Mouse (Mus musculus) forebrain, embryonic 11.5 days (tissue): ENCODE data around the gene St8sia6. TPM values are rescaled to one million over a fixed set of nuclear protein-coding genes. Genes with fewer than 3 reads are reported as not detected.

Experiments
- ATAC-seq: fragments of 200-750 bp; cut with Nextera tagmentation; replicated peaks from 2 replicates; pipeline ENCODE4 v1.8.0; 2017; ENCODE audit warnings: moderate TSS enrichment; ENCODE audit not compliant: low FRiP score
- DNase-seq: peaks from one replicate; pipeline ENCODE4 v3.0.0-alpha.2; 2017; ENCODE audit warnings: low spot score
- H3K27ac ChIP-seq: fragments of 300-500 bp; sonication (generic); 2 replicates; pipeline ENCODE4 v1.5.1; 2014; ENCODE audit warnings: low read depth, low read length
- H3K27me3 ChIP-seq: fragments of 300-500 bp; sonication (generic); 2 replicates; pipeline ENCODE4 v1.6.1; 2014; ENCODE audit warnings: mild to moderate bottlenecking, low read length, mixed read lengths; ENCODE audit not compliant: control insufficient read depth, insufficient read depth
- H3K36me3 ChIP-seq: fragments of 300-500 bp; sonication (generic); 2 replicates; pipeline ENCODE4 v1.6.1; 2014; ENCODE audit warnings: mild to moderate bottlenecking, low read length, moderate library complexity, mixed read lengths; ENCODE audit not compliant: control insufficient read depth, insufficient read depth
- H3K4me1 ChIP-seq: fragments of 300-500 bp; sonication (generic); replicated peaks from 2 replicates; pipeline ENCODE4 v1.6.1; 2014; ENCODE audit warnings: low read length, mixed read lengths; ENCODE audit not compliant: control insufficient read depth, insufficient read depth
- H3K4me2 ChIP-seq: fragments of 300-500 bp; sonication (generic); 2 replicates; pipeline ENCODE4 v1.6.1; 2014; ENCODE audit warnings: low read depth, mild to moderate bottlenecking, low read length, moderate library complexity, mixed read lengths; ENCODE audit not compliant: severe bottlenecking
- H3K4me3 ChIP-seq: fragments of 300-500 bp; sonication (generic); 2 replicates; pipeline ENCODE4 v1.5.1; 2014; ENCODE audit warnings: low read depth, low read length
- H3K9ac ChIP-seq: fragments of 300-500 bp; sonication (generic); 2 replicates; pipeline ENCODE4 v1.6.1; 2014; ENCODE audit warnings: low read length
- H3K9me3 ChIP-seq: fragments of 300-500 bp; sonication (generic); 2 replicates; pipeline ENCODE4 v1.6.1; 2016; ENCODE audit warnings: low read length, mixed read lengths; ENCODE audit not compliant: control insufficient read depth
- WGBS: fragments of 180-500 bp; shearing (Covaris S2); extraction: QIAGEN DNeasy Blood & Tissue Kit; methylation state at CpG from one replicate; pipeline ENCODE4 v1.1.7; 2014; 5-methylcytosine and 5-hydroxymethylcytosine counted together
- polyA plus RNA-seq: library from polyadenylated mRNA; unstranded; fragments of >200 nt; fragmentation: Nextera tagmentation; extraction: Ambion mirVana; gene quantifications from 2 replicates; pipeline ENCODE4 v1.2.1, GENCODE M21; 2014

St8sia6 gene
- polyA plus RNA-seq, 1 experiment from 2014 or later: 0.28 TPM

DNA sequence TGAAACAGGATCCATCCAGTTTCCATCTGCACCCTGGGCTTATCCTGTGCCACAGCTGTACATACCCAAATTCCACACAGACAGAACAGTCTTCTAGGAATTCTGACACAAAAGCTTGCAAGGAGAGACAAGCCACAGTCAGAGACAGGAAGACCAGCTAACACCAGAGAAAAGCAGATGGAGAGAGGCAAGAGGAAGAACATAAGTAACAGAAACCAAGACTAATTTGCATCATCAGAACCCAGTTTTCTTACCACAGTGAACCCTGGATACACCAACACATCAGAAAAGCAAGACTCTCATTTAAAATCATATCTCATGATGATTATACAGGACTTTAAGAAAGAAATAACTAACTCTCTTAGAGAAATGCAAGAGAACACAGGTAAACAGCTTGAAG, 16.8 kb downstream of the St8sia6 start:
- Histone ChIP-seq H3K9me3 (no peaks in the 10 kb centered on the region), H3K36me3 (no peaks in the 10 kb centered on the region), H3K27me3 (no peaks in the 10 kb centered on the region), H3K27ac (no peak overlapping the region), H3K4me3 (no peak overlapping the region), H3K4me1 (no peaks in the 10 kb centered on the region), H3K4me2 (no peak overlapping the region), H3K9ac (no peak overlapping the region)
- no peak for DNase-seq
- ATAC-seq: no peak

GRCm38 (mm10) chr2:13776453-13776852, 17.4 kb downstream of the St8sia6 start:
- H3K4me3 ChIP-seq: no peak overlapping the region
- H3K9me3 ChIP-seq: no peaks in the 10 kb centered on the region
- no peaks in the 10 kb centered on the region for H3K27me3 ChIP-seq
- 91% methylated on average over 1 of the region's 1 CpGs for whole genome bisulfite sequencing
- ATAC-seq (no peak), DNase-seq (no peak)
- H3K4me1 ChIP-seq: no peaks in the 10 kb centered on the region
- H3K36me3 ChIP-seq: no peaks in the 10 kb centered on the region
- H3K4me2 ChIP-seq: no peak overlapping the region
- H3K27ac ChIP-seq: no peak overlapping the region
- no peak overlapping the region for H3K9ac ChIP-seq

- H3K27me3 ChIP-seq: no peaks in the 10 kb centered on the region
- no peaks in the 10 kb centered on the region for H3K4me1 ChIP-seq
- H3K4me3 ChIP-seq: no peak overlapping the region
- no peak for ATAC-seq
- H3K9me3 ChIP-seq: no peaks in the 10 kb centered on the region
- no peak overlapping the region for H3K9ac ChIP-seq
- no peak overlapping the region for H3K27ac ChIP-seq
- no peak for DNase-seq
- H3K4me2 ChIP-seq: no peak overlapping the region
- no peaks in the 10 kb centered on the region for H3K36me3 ChIP-seq
- 93% methylated on average over 3 of the region's 3 CpGs for whole genome bisulfite sequencing
Measured at GRCm38 (mm10) chr2:13775056-13775455, 18.8 kb downstream of the St8sia6 start.

- H3K4me2 ChIP-seq: no peak overlapping the region
- H3K27me3 ChIP-seq: no peaks in the 10 kb centered on the region
- H3K4me3 ChIP-seq: no peak overlapping the region
- no peak for DNase-seq
- no peaks in the 10 kb centered on the region for H3K36me3 ChIP-seq
- no peak for ATAC-seq
- H3K4me1 ChIP-seq: no peaks in the 10 kb centered on the region
- no peak overlapping the region for H3K27ac ChIP-seq
- H3K9ac ChIP-seq: no peak overlapping the region
- whole genome bisulfite sequencing: 80% methylated on average over 5 of the region's 5 CpGs
- H3K9me3 ChIP-seq: no peaks in the 10 kb centered on the region
Measured at GRCm38 (mm10) chr2:13768524-13768923, 25.3 kb downstream of the St8sia6 start.

DNA sequence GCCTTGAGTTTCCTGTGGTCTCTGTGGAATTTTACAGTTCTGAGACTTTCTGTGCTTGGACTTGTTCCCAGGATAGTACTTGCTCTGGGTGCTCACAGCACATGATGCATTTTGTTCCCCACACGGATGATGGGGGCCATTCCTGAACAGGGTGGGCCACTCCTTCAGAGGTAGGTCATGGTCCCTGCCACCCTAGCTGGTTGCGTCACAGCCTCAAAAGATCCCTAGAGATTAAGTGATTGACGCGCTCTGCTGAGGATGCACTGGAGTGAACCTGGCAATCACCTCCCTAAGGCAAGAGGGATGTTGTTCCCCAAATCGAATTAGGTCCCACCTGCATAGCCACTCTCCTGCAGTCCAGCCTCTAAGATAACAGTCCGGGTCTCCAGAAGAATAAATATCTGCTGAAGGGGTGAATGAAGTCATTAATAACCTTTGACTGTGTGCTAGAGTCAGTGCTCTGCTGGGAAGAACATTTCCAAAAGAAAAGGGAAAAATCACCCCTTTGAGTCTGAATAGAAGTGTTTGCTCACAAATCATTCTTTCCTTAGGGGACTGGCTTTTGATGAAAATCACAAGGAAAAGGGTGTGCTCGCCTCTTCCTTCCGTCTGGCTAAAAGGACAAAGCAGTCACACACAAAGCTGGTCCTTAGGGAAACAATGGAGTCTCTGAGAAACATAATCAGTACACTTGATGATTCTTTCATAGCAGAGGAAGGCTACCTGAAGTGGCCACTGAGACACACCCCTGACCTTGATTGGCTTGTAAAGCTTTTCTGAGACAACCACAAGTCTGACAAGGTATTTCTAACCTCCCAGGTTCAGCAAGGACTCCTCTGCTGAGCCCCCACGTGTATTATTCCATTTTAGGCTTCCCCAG, 26.1 kb downstream of the St8sia6 start:
- no peak overlapping the region for H3K9ac ChIP-seq
- H3K4me1 ChIP-seq: no peaks in the 10 kb centered on the region
- H3K4me3 ChIP-seq: no peak overlapping the region
- no peaks in the 10 kb centered on the region for H3K27me3 ChIP-seq
- H3K36me3 ChIP-seq: no peaks in the 10 kb centered on the region
- 59% methylated on average over 9 of the region's 9 CpGs for whole genome bisulfite sequencing
- H3K9me3 ChIP-seq: no peaks in the 10 kb centered on the region
- H3K27ac ChIP-seq: no peak overlapping the region
- ATAC-seq (no peak), DNase-seq (no peak)
- H3K4me2 ChIP-seq: no peak overlapping the region

DNA sequence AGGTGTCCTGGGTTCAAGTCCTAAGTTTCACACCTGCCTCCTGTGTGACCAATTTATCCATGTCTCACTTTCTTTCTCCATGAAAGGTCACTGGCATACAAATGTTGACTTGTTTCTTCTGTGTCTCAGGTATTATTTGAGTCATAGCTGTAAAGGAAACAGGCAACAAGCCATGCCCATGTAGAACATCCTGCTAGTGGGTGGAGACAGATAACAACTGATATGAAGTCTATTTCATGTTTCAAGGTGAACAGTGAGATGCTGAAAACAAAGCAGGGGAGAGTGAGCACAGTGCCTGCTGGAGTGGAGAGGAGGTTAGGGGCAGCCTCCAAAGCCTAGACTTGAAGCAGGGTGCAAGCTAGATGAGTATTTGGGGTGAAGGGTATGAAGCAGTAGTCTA, 33.5 kb downstream of the St8sia6 start:
- Histone ChIP-seq H3K9ac (no peak overlapping the region), H3K27me3 (no peaks in the 10 kb centered on the region), H3K9me3 (no peaks in the 10 kb centered on the region), H3K4me3 (no peak overlapping the region), H3K4me2 (no peak overlapping the region), H3K36me3 (no peaks in the 10 kb centered on the region), H3K4me1 (no peaks in the 10 kb centered on the region), H3K27ac (no peak overlapping the region)
- DNase-seq (no peak), ATAC-seq (no peak)

DNA sequence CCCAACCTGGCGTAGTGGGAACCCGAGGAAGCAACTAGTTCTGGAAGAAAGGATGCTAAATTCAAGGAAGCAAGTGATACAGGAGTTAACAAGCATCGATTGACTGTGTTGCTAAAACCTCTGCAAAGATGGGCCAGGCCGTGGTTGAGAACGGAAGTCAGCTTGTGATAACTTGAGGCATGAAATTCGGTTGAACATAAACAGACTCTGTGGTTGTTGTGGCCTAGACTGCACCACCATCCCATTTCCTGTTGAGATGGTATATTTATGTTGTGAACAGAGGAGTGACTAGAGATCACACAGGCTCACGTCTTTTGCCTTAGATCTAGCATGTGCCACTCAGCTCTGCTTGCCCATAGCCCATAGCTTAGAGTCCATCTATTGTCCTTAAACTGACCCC, 36.5 kb downstream of the St8sia6 start:
- Histone ChIP-seq H3K9me3 (no peaks in the 10 kb centered on the region), H3K9ac (no peak overlapping the region), H3K27ac (no peak overlapping the region), H3K36me3 (no peaks in the 10 kb centered on the region), H3K4me1 (no peaks in the 10 kb centered on the region), H3K4me2 (no peak overlapping the region), H3K27me3 (no peaks in the 10 kb centered on the region), H3K4me3 (no peak overlapping the region)
- ATAC-seq (no peak), DNase-seq (no peak)
- 89% methylated on average over 7 of the region's 7 CpGs for WGBS

DNA sequence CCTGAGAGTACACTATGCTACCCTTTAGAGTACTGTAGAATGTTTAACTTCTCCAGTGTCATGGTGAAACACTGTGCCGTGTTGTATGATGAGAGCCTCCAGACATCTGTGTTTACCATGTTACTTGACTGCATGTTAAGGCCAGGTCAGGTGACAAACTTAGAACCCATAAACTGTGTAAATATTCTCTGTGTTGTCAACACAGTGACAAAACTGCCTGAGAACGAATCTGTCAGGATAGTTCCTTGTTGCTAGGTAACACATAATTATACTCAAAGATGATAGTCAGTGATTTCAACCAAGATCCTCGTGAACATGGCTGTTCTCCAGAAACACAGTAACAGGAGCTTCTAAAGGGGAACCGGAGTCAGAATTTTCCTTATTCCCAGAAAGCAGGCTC, 38.1 kb downstream of the St8sia6 start:
- no peaks in the 10 kb centered on the region for H3K27me3 ChIP-seq
- WGBS: 83% methylated on average over 4 of the region's 4 CpGs
- no peak overlapping the region for H3K4me3 ChIP-seq
- no peak overlapping the region for H3K9ac ChIP-seq
- H3K36me3 ChIP-seq: no peaks in the 10 kb centered on the region
- H3K4me1 ChIP-seq: no peaks in the 10 kb centered on the region
- DNase-seq (no peak), ATAC-seq (no peak)
- no peak overlapping the region for H3K27ac ChIP-seq
- no peaks in the 10 kb centered on the region for H3K9me3 ChIP-seq
- no peak overlapping the region for H3K4me2 ChIP-seq

- H3K4me1 ChIP-seq: no peaks in the 10 kb centered on the region
- H3K4me2 ChIP-seq: no peak overlapping the region
- no peak overlapping the region for H3K9ac ChIP-seq
- ATAC-seq (0 out of 2 replicates have a peak, but pooled peaks have one; percentile 10), DNase-seq (no peak)
- no peak overlapping the region for H3K27ac ChIP-seq
- no peaks in the 10 kb centered on the region for H3K36me3 ChIP-seq
- H3K9me3 ChIP-seq: no peaks in the 10 kb centered on the region
- H3K4me3 ChIP-seq: no peak overlapping the region
- H3K27me3 ChIP-seq: no peaks in the 10 kb centered on the region
- 96% methylated on average over 1 of the region's 1 CpGs for WGBS
Measured at GRCm38 (mm10) chr2:13751691-13752090, 42.2 kb downstream of the St8sia6 start.
